Mouse (Mus musculus) kidney, adult 2 months (tissue): Measurements from ENCODE around the gene Aifm1.

Experiments
- CTCF ChIP-seq: fragments of 200-500 bp; conservative IDR thresholded peaks from 2 replicates; pipeline ENCODE4 v1.5.1; 2011; ENCODE audit warnings: low read depth, mild to moderate bottlenecking, control low read depth, low read length, moderate library complexity, mixed read lengths; ENCODE audit not compliant: insufficient read depth, insufficient read length
- POLR2A ChIP-seq: fragments of 200-500 bp; IDR thresholded peaks from one replicate; pipeline ENCODE4 v1.6.1; 2011; ENCODE audit warnings: low read depth, low read length, control low read depth

GRCm38 (mm10) chrX:48513824-48514223 lies 461 bp upstream of the Aifm1 start:
- TF ChIP-seq CTCF (no peak), POLR2A (no peak)
